Mouse (Mus musculus) neural tube, embryonic 10.5 days (tissue): ENCODE data around the gene Sfmbt2.
"Not testable (repeated sequence)": the region's sequence is repeated elsewhere in the genome, so short reads cannot be mapped to it uniquely, and the experiment has no call there.

Experiments
- DNase-seq: peaks from one replicate; pipeline ENCODE4 v3.0.0-alpha.2; 2017; ENCODE audit warnings: low spot score; ENCODE audit errors: extremely low spot score

Sfmbt2 gene

DNA sequence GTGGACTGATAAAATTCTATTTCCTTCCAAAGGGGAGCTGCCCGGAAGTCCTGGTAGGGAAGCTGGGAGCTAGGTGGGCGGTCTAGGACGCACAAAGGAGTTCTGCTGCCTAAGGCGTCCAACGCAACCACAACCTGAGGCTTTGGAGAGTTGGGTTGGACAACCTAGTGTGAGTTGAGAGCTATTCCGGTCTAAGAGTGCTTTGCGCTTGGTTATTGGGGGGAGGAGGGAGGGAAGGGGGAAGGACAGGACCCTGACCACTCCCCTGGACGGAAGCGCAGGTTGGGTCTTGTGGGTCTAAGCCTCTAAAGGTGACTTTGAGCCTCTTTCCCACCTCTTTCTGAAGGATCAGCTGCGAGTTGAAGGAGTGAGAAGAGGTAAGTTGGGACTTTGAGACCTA, at the start of gene Sfmbt2:
Gene Sfmbt2, plus strand, starts transcription at position 335 of the 400 bp plus-strand sequence.
- peak; percentile 31 for DNase-seq

DNA sequence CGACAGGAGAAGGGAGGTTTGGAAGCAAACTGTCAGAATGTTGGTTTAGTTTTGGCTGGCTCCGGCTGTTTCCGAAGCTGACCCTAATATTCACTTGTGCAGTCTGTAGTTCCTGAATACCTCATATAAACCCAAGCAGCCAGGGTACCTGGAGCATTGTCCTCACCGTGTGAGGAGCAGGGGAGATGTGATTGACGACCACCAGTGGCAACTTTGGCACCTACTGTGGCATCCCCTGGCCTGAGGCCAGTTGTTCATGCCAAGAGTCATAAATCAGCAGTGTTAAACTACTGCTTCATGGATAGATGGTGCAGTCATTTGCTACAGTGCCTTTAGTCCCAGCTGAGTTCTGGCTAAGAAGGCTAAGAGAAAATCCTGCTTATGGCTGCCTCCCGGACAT, 49.2 kb upstream of the Sfmbt2 start:
- DNase-seq: no peak

DNA sequence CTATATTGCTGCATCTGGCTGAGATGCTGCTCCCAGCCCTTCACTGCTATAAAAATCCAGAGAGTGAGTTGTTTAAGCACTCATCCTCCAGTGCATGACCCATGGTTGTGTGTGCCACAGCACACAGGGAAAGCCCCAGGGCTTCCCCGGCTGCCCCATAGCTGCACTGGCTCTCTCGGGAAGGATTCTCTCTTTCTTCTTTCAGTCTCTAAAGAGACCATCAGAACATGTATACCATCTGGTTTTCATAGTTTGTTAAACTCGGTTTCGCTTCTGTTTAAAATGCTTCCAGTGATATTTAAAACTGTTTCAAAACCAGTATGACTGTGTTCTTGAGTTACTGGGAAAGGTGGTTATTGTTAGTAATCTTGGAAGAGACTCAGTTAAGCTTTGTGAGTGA, 47.1 kb upstream of the Sfmbt2 start:
- no peak for DNase-seq

- no peak for DNase-seq
Measured at GRCm38 (mm10) chr2:10324980-10325379, 45.3 kb upstream of the Sfmbt2 start.

- no peak for DNase-seq
Measured at GRCm38 (mm10) chr2:10330216-10330615, 40.1 kb upstream of the Sfmbt2 start.

GRCm38 (mm10) chr2:10334299-10334698, 36.0 kb upstream of the Sfmbt2 start:
- DNase-seq: no peak

- DNase-seq: no peak
Measured at GRCm38 (mm10) chr2:10335037-10335608, 35.2 kb upstream of the Sfmbt2 start.

- no peak for DNase-seq
Measured at GRCm38 (mm10) chr2:10340022-10340421, 30.3 kb upstream of the Sfmbt2 start.

DNA sequence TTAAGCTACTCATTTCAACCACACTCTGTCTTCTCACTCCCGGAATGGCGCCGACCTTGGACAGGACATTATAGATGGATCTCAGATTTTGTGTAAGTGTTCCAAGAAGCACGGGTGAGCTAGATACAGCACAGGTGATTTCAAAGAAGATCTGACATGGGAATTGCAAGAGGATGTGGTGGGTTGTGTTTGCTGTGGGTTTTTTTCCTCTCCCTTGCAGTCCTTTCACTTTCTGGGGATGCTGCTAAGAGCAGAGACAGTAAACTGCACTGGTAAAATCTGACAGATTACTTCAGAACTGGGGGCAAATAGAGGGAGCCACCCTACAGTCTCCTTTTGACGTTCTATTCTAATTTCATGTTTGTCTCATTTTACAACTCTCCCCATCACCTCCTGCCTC, 26.8 kb upstream of the Sfmbt2 start:
- no peak for DNase-seq

DNA sequence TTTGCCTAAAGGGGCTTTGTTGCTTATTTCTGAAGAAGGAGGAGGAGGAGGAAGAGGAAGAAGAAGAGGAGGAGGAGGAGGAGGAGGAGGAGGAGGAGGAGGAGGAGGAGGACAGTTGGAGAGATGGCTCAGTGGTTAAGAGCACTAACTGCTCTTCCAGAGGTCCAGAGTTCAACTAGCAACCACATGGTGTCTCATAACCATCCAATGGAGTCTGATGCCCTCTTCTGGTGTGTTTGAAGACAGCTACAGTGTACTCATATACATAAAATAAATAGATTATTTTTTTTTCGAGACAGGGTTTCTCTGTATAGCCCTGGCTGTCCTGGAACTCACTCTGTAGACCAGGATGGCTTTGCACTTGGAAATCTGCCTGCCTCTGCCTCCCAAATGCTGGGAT, 26.2 kb upstream of the Sfmbt2 start:
- not testable (repeated sequence) for DNase-seq

- no peak for DNase-seq
Measured at GRCm38 (mm10) chr2:10347193-10347592, 23.1 kb upstream of the Sfmbt2 start.

DNA sequence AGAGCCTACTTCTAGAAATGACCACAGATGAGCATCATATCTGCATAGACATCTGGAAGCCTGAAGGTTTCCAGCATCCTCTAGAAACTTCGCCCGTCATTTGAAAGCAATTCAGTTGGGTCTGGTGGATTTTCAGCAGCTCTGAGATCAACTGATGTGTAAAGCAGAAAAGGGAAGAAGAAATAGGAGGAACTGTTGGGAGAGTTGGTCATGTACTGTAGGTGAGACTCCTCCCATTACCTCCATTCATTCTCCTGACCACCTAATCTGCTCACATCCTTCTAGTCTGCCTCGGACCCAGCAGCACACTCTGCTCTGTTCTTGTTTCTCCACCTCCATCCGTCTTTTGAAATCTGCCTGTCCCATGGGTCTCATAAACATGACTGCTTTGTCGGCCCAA, 22.3 kb upstream of the Sfmbt2 start:
- no peak for DNase-seq

GRCm38 (mm10) chr2:10350266-10350810, 20.0 kb upstream of the Sfmbt2 start:
- no peak for DNase-seq

- no peak for DNase-seq
Measured at GRCm38 (mm10) chr2:10351125-10351524, 19.2 kb upstream of the Sfmbt2 start.

DNA sequence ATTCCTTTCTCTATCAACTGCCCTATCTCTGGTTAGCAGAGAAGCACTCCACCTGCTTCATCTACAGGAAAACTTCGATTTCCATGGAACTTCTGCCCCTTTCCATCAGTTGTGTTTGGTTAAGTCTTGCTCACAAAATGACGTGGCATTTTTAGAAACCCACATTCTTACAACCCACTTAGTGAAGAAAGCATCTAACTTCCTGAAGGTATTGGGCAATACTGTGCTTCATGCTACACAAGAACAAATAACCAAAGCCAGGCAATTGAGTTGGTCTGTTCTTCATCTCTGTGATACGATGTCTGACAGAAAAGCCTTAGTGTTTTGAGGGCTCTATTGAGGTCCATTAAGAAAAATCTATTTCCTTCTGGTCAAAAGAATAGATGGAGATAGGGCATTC, 17.4 kb upstream of the Sfmbt2 start:
- no peak for DNase-seq

DNA sequence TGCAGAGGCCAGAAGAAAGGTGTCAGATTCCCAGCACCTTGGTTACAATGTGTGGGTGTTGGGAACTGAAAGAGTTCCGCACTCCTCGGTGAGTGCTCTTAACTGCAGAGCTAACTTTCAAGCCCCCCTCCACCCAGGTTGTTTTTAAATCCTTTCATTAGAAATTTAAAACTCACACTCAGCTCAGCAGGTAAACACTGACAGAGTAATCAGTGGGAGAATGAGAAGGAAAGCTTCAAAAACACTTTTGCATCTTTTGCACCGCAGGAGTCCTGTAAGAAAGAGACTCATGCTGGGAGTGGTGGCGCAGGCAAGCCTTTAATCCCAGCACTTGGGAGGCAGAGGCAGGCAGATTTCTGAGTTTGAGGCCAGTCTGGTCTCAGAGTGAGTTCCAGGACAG, 16.4 kb upstream of the Sfmbt2 start:
- no peak for DNase-seq

DNA sequence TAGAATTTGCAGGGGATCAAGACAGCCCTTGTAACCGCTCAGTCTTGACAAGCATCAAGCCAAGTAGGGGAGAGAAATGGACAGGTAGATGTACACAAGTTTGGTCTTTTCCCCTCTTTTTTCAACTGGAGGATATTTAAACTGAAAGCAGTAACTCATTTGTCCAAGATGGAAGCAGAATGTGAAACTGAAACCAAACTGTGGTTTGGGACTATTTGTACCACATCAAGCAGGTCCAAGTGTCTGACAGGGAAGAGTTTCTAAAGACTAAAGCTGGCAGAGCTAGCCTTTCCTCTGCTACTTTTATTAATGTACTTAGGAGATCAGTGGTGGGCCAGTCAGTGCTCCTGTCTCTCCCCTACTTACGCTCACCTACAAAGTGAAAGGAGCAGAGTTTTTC, 10.4 kb upstream of the Sfmbt2 start:
- no peak for DNase-seq

- no peak for DNase-seq
Measured at GRCm38 (mm10) chr2:10365081-10365480, 5.2 kb upstream of the Sfmbt2 start.

GRCm38 (mm10) chr2:10366284-10366683, 4.0 kb upstream of the Sfmbt2 start:
- DNase-seq: no peak

DNA sequence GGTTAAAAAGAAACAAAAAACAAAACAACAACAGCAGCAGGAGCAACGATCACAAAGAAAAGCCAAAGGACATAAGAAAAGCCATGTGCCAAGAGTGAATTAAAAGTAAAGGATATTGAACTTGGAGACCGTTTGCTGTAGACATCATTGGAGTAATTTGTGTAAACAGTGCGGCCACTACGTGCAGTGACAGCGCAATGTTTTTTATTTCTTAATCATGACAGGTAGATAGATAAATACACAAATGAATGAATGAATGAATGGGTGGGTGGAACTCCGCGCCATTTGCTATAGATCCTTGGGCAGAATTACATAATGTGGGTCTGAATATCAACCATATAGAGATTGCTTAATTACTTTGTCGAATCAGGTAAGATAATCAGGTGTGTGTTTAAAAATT, 634 bp upstream of the Sfmbt2 start:
- no peak for DNase-seq

DNA sequence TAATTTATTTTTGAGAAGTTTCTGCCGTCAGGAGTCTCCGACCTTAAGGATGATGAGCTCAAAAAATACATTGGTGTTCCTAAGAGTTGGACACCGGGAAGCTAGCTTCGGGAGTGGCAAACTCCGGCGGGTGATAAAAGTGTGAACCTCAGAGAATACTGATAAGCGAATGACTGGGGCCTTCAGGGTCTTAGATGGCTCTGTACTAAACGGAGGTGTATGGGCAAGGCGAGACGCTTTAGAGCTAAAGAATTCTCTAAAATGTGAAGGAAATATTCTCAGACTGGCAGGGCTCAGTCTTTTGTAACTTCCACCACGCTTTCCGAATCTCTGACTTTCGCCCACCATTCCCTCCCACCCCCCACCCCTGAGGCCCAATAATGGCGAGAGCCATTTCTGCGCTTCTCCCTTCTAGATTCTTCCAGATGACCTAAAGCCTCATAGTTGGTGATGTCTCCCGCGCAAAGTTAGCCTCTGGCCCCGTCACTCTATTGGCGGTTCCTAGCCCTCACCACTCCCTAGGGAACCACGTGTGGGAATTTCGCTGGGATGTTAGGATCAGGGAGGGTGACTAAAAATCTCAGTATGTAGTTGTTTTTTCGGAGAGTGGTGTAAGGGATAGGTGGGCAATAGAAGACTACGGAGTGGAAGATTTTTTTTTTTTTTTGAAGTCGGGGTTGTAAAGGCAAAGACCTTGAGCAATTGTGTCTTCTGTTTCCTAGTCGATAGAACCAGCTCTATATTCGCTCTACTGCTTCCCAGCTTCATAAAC, 563 bp downstream of the Sfmbt2 start:
- DNase-seq: peak; percentile 36

DNA sequence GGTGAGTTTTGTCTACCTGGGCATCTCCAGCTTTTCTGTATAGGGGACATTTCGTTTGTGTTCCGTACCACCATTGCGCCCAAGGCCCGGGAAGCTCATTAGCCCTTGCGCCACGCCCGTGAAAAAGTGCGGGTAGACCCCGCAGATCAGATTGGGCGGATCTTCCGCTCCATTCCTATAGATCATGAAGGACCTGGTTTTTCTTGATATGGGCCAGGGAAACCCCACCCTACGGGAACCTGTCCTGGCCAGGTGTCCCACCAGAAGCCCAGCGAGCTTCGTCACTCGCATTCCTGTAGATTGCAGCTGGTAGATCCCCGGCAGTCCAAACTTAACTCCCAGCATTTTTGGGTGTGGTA, 1.1 kb downstream of the Sfmbt2 start:
- DNase-seq: peak; percentile 55

- no peak for DNase-seq
Measured at GRCm38 (mm10) chr2:10371899-10372298, 1.6 kb downstream of the Sfmbt2 start.
